10 mouse cellular contexts compared by ENCODE assay signal in the genomic region with DNA sequence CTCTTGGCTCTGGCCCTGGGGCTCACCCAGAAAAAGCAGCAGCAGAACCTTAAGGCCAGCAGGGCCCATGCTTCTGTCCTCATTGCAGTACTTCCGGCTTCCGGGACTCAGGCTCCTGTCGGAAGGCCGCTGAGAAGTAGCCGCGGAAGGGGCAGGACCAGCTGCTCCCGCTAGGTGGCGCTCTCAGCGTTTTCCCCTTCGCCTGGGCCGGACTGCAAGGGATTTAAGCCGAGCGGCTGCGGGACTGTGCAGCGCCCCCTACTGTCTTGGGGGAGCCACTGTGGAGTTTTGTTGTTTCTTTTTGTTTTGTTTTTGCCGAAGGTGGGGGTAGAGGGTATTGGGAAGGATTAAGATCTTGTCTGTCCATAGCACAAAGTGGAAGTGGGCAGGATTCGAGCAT. TPM values are rescaled to one million over a fixed set of nuclear protein-coding genes. Genes with fewer than 3 reads are reported as not detected.
DNase-seq lines count a peak whose midpoint lies in the region; ATAC-seq and TF ChIP-seq lines count a peak whose summit lies in the region.
"Had no signal": no experiment of that assay in that cellular context is flagged by ENCODE, and none has a peak within 500 bp of the region (broad histone marks: within the 10 kb centered on the region; RNA-seq: fewer than 3 reads in every experiment).

A gene (minus strand): TSS at position 69 of the 400 bp plus-strand sequence.

- H3K4me1 ChIP-seq in hindbrain, embryonic 10.5 days (replicated peaks) = 0 out of 2 replicates have a peak, but pooled peaks cover 4% of the 10 kb centered on the region
- no peaks in the 10 kb centered on the region for H3K4me1 ChIP-seq in hindbrain, embryonic 16.5 days (ENCODE audit: control insufficient read depth, insufficient read depth, low read depth, low read length)
- peaks cover 52% of the 10 kb centered on the region for H3K4me1 ChIP-seq in E14TG2a.4 (replicated peaks; ENCODE audit: low read depth, low read length)

- DNase-seq in hindbrain, embryonic 10.5 days (ENCODE audit: low spot score) = peak; percentile 16
- peak; percentile 91 for DNase-seq in WW6 (ENCODE audit: low read depth, low spot score)
- peak; percentile 53 for DNase-seq in lung, postnatal 10 days
- DNase-seq in layer of hippocampus, adult 8-10 months (ENCODE audit: low spot score in 2 of 2) = no peak

- no peak within 1 kb of the TSS for H3K27ac ChIP-seq in hindbrain, embryonic 10.5 days
- H3K27ac ChIP-seq in hindbrain, embryonic 16.5 days (ENCODE audit: low read depth, low read length) = no peak within 1 kb of the TSS

- no peaks in the 10 kb centered on the region for H3K27me3 ChIP-seq in hindbrain, embryonic 10.5 days (ENCODE audit: insufficient read depth, poor library complexity, severe bottlenecking)
- H3K27me3 ChIP-seq in hindbrain, embryonic 16.5 days (replicated peaks; ENCODE audit: control insufficient read depth, insufficient read depth, low read length) = no peaks in the 10 kb centered on the region
- no peaks in the 10 kb centered on the region for H3K27me3 ChIP-seq in E14TG2a.4 (ENCODE audit: insufficient read depth, low read length)

- 73% methylated on average over 17 of the region's 17 CpGs for WGBS in hindbrain, embryonic 10.5 days
- WGBS in hindbrain, embryonic 16.5 days = 78% methylated on average over 17 of the region's 17 CpGs

- TF ChIP-seq CTCF in E14TG2a.4 (conservative IDR thresholded peaks at IDR 0.05; ENCODE audit: low read length) = peak; percentile 98

- H3K9ac ChIP-seq in hindbrain, embryonic 16.5 days (ENCODE audit: low read depth, low read length) = no peak within 1 kb of the TSS

- no peak within 1 kb of the TSS for H3K4me3 ChIP-seq in hindbrain, embryonic 10.5 days
- no peak within 1 kb of the TSS for H3K4me3 ChIP-seq in hindbrain, embryonic 16.5 days (ENCODE audit: low read length)
- H3K4me3 ChIP-seq in E14TG2a.4 (replicated peaks; ENCODE audit: low read length) = peak within 1 kb of the TSS; percentile 73

- ATAC-seq in hindbrain, embryonic 16.5 days = no peak
- no peak for ATAC-seq in inflammation-experienced regulatory T-cells, adult 6 months

- no peaks in the 10 kb centered on the region for H3K36me3 ChIP-seq in hindbrain, embryonic 10.5 days
- H3K36me3 ChIP-seq in hindbrain, embryonic 16.5 days (ENCODE audit: control insufficient read depth, insufficient read depth, low read length) = no peaks in the 10 kb centered on the region
- H3K36me3 ChIP-seq in E14TG2a.4 (ENCODE audit: insufficient read depth, low read length) = peaks cover 15% of the 10 kb centered on the region

- H3K9me3 ChIP-seq in hindbrain, embryonic 10.5 days = peaks cover 2% of the 10 kb centered on the region; the same call in 1 of the 2 replicates
- no peaks in the 10 kb centered on the region for H3K9me3 ChIP-seq in hindbrain, embryonic 16.5 days (ENCODE audit: control insufficient read depth, low read length)
- H3K9me3 ChIP-seq in E14TG2a.4 (ENCODE audit: low read length) = peaks cover 12% of the 10 kb centered on the region

- H3K4me2 ChIP-seq in hindbrain, embryonic 16.5 days (ENCODE audit: low read length) = no peak within 1 kb of the TSS

RNA-seq across cellular contexts. Expression of the gene that starts here (rescaled TPM):
- not detected in 2 replicates for polyA plus RNA-seq in hindbrain, embryonic 10.5 days (2016; fragmentation: Nextera tagmentation; extraction: Ambion mirVana)
- not detected in 2 replicates for polyA plus RNA-seq in hindbrain, embryonic 16.5 days (2015; fragmentation: Nextera tagmentation; extraction: Ambion mirVana)
- polyA plus RNA-seq in inflammation-experienced regulatory T-cells, adult 6 months (2017; shearing (Covaris generic)) = not detected
- not detected for total RNA-seq in layer of hippocampus, adult 8-10 months (2022)
- total RNA-seq: layer of hippocampus, postnatal 25 days had no signal
- polyA plus RNA-seq: embryonic facial prominence, embryonic 11.5 days; urinary bladder, adult 2 months had no signal

Comparison
In these comparisons a context has a peak if more than half of its experiments do, and no peak if none do; other contexts are left out.
1. Peak in DNase-seq in hindbrain, embryonic 10.5 days; RNA of the gene not detected or under 1 TPM.
2. DNase-seq: peak in WW6 (single experiment) and lung, postnatal 10 days (single experiment); none in layer of hippocampus, adult 8-10 months (0 of 2).